Mouse (Mus musculus) liver, adult 2 months (tissue): ENCODE results near the gene Pxk. TPM values are rescaled to one million over a fixed set of nuclear protein-coding genes. Genes with fewer than 3 reads are reported as not detected.

Experiments
- DNase-seq: peaks from one replicate; pipeline ENCODE4 v3.0.0-alpha.2; 2011; ENCODE audit warnings: low read depth, low spot score; ENCODE audit errors: extremely low read depth
- H3K27ac ChIP-seq: fragments of 200-500 bp; replicated peaks from 2 replicates; pipeline ENCODE4 v1.5.1; 2012; ENCODE audit warnings: low read depth, mild to moderate bottlenecking, control low read depth, inconsistent platforms, low read length; ENCODE audit not compliant: insufficient read depth
- H3K27me3 ChIP-seq: fragments of 200-500 bp; 2 replicates; pipeline ENCODE4 v1.6.1; 2012; ENCODE audit warnings: mild to moderate bottlenecking, moderate library complexity, low read length, inconsistent platforms; ENCODE audit not compliant: control insufficient read depth, insufficient read depth
- H3K36me3 ChIP-seq: fragments of 200-500 bp; 2 replicates; pipeline ENCODE4 v1.6.1; 2012; ENCODE audit warnings: low read length, inconsistent platforms; ENCODE audit not compliant: control insufficient read depth, insufficient read depth
- H3K4me1 ChIP-seq: fragments of 200-500 bp; 2 replicates; pipeline ENCODE4 v1.6.1; 2011; ENCODE audit warnings: low read length; ENCODE audit not compliant: control insufficient read depth, insufficient read depth
- H3K4me3 ChIP-seq: fragments of 200-500 bp; 2 replicates; pipeline ENCODE4 v1.5.1; 2011; ENCODE audit warnings: low read depth, mild to moderate bottlenecking, control low read depth, low read length, moderate library complexity; ENCODE audit not compliant: insufficient read depth
- H3K79me2 ChIP-seq: fragments of 200-500 bp; 2 replicates; pipeline ENCODE4 v1.6.1; 2012; ENCODE audit warnings: inconsistent platforms, mild to moderate bottlenecking, low read length, moderate library complexity; ENCODE audit not compliant: control insufficient read depth, insufficient read depth
- H3K9ac ChIP-seq: fragments of 200-500 bp; 2 replicates; pipeline ENCODE4 v1.6.1; 2012; ENCODE audit warnings: low read depth, mild to moderate bottlenecking, control low read depth, inconsistent platforms, low read length
- CTCF ChIP-seq: fragments of 200-500 bp; IDR thresholded peaks from 2 replicates; pipeline ENCODE4 v1.5.1; 2011; ENCODE audit warnings: low read depth, low read length, control low read depth
- POLR2A ChIP-seq: fragments of 200-500 bp; IDR thresholded peaks from 2 replicates; pipeline ENCODE4 v1.6.1; 2011; ENCODE audit warnings: low read length, control low read depth; ENCODE audit not compliant: insufficient read depth; ENCODE audit errors: extremely low read depth
- WGBS: fragments of 180-500 bp; shearing (Covaris S2); methylation state at CpG from one replicate; pipeline ENCODE4 v1.1.7; 2018; 5-methylcytosine and 5-hydroxymethylcytosine counted together
- polyA plus RNA-seq: library from polyadenylated mRNA; depleted of rRNA; stranded (reverse); fragments of >200 nt; gene quantifications from 2 replicates; pipeline ENCODE4 v1.2.3, GENCODE M21; 2012
- total RNA-seq: library from RNA; depleted of rRNA; stranded (reverse); fragments of >200 nt; gene quantifications from 2 replicates; pipeline ENCODE4 v1.2.3, GENCODE M21; 2014

Pxk gene
- total and polyA plus RNA-seq, 2 experiments, result 17.5 to 18.4 TPM

DNA sequence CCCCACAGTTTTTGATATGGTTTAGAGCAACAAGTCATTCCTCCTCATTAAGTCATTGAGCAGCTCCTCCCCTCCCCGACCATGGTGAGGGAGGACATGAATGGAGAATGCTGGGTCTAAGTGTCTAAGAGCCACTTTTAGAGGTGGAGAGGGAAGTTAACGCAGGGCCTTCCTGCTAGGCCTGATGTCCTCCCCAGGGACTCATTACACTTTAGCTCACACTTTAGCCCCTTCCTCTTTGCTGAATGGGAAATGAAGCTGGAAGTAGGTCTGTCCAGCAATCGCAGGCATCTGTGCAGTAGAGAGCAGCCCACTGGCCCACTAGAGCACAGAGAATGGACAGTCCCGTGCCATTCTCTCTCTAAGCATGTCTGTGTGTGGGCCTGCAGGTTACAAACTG, 10.0 kb downstream of the Pxk start:
- H3K4me3 ChIP-seq, result no peak overlapping the region
- no peak overlapping the region for H3K9ac ChIP-seq
- no peak for DNase-seq
- H3K27ac ChIP-seq, result no peak overlapping the region
- no peaks in the 10 kb centered on the region for H3K27me3 ChIP-seq
- peaks cover 66% of the 10 kb centered on the region for H3K79me2 ChIP-seq
- H3K36me3 ChIP-seq, result peaks cover 4% of the 10 kb centered on the region
- 83% methylated on average over 4 of the region's 4 CpGs for WGBS
- no peak for TF ChIP-seq CTCF
- no peak for TF ChIP-seq POLR2A
- peaks cover 13% of the 10 kb centered on the region for H3K4me1 ChIP-seq

DNA sequence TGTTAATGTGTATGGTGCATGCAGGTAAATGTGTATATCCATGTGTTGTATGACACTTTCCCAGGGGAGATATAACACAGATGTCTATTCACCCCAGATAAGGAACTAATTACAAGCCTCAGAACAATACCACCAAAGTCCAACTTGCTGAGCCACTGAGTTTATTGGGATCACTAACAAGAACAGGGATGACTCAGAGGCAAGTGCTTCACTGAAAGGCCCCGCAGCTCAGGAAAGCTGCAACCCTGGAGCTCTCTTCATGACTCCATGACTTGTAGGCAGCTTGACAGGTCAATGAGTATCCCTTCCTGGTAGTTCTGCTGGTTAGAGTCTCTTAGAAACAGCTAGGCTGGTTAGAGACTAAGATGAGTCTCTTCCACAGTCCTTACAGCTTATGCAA, 11.0 kb downstream of the Pxk start:
- no peak overlapping the region for H3K27ac ChIP-seq
- no peak overlapping the region for H3K4me3 ChIP-seq
- TF ChIP-seq POLR2A, result no peak
- no peak for TF ChIP-seq CTCF
- H3K27me3 ChIP-seq, result no peaks in the 10 kb centered on the region
- no peak overlapping the region for H3K9ac ChIP-seq
- H3K79me2 ChIP-seq, result peaks cover 62% of the 10 kb centered on the region
- no peak for DNase-seq
- peaks cover 7% of the 10 kb centered on the region for H3K36me3 ChIP-seq
- H3K4me1 ChIP-seq, result peaks cover 7% of the 10 kb centered on the region
- 80% methylated on average over 1 of the region's 1 CpGs for WGBS

GRCm38 (mm10) chr14:8111545-8111944, 13.5 kb downstream of the Pxk start:
- no peak for DNase-seq
- Histone ChIP-seq H3K9ac (no peak overlapping the region), H3K27me3 (no peaks in the 10 kb centered on the region), H3K4me3 (no peak overlapping the region), H3K79me2 (peaks cover 57% of the 10 kb centered on the region; the same call in 1 of the 2 replicates), H3K36me3 (peaks cover 8% of the 10 kb centered on the region), H3K4me1 (no peaks in the 10 kb centered on the region; the same call in 1 of the 2 replicates), H3K27ac (no peak overlapping the region)
- WGBS, result 74% methylated on average over 6 of the region's 6 CpGs
- no peak for TF ChIP-seq CTCF

DNA sequence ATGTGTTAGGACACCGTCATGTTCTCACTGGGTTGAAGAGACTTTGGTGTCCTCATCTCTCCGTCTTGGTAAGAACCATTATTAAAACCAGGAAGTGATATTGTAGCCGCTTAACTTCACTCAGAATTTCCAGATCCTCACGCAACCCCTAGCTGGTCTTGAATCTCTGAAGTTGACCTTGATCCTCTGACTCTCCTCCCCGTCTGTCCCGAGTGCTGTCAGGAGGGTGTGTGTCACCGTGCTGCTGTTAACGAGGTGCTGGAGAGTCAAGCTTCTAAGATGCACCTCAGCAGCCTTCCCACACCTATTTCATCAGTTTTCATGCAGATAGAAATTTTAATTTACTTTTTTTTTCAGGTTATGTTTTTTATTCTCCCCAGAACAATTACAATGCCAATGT, 14.0 kb downstream of the Pxk start:
- peaks cover 56% of the 10 kb centered on the region; the same call in 1 of the 2 replicates for H3K79me2 ChIP-seq
- no peak overlapping the region for H3K9ac ChIP-seq
- no peak overlapping the region for H3K4me3 ChIP-seq
- no peaks in the 10 kb centered on the region; the same call in 1 of the 2 replicates for H3K4me1 ChIP-seq
- TF ChIP-seq CTCF (no peak), POLR2A (no peak)
- no peak for DNase-seq
- H3K27ac ChIP-seq, result no peak overlapping the region
- 68% methylated on average over 8 of the region's 8 CpGs for WGBS
- peaks cover 8% of the 10 kb centered on the region for H3K36me3 ChIP-seq
- no peaks in the 10 kb centered on the region for H3K27me3 ChIP-seq

GRCm38 (mm10) chr14:8113616-8114015, 15.6 kb downstream of the Pxk start:
- Histone ChIP-seq H3K4me3 (no peak overlapping the region), H3K27me3 (no peaks in the 10 kb centered on the region), H3K4me1 (no peaks in the 10 kb centered on the region; the same call in 1 of the 2 replicates), H3K36me3 (peaks cover 8% of the 10 kb centered on the region), H3K9ac (no peak overlapping the region), H3K27ac (no peak overlapping the region), H3K79me2 (peaks cover 47% of the 10 kb centered on the region; the same call in 1 of the 2 replicates)
- no peak for TF ChIP-seq CTCF
- TF ChIP-seq POLR2A, result no peak
- DNase-seq, result no peak
- WGBS, result 94% methylated on average over 2 of the region's 2 CpGs

DNA sequence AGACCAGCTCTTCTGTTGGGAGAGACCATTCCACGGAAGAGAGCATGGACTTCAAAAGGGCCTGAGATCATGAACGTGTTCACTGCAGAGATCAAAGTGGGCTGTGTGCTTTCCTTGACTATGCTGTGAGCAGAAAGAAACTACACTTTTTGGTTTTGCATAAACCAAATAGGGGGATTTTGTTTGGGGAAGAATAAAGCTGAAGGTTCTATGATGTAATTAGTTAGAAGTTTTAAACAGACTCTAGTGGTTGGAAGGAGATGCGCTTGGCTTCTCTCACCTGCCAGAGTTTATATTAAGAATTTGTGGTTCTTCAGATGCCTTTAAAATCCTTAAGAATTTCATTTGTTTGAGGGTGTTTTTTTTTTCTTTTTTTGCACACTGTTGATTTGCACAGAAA, 16.3 kb downstream of the Pxk start:
- WGBS, result 59% methylated on average over 3 of the region's 3 CpGs
- H3K27ac ChIP-seq, result no peak overlapping the region
- no peak for DNase-seq

More for the DNA sequence above, 16.3 kb downstream of the Pxk start:
- Histone ChIP-seq H3K27me3 (no peaks in the 10 kb centered on the region), H3K4me1 (no peaks in the 10 kb centered on the region; the same call in 1 of the 2 replicates), H3K9ac (no peak overlapping the region), H3K4me3 (no peak overlapping the region), H3K79me2 (peaks cover 41% of the 10 kb centered on the region; the same call in 1 of the 2 replicates), H3K36me3 (peaks cover 8% of the 10 kb centered on the region)
- TF ChIP-seq POLR2A, result no peak
- no peak for TF ChIP-seq CTCF
